Mouse (Mus musculus) heart, embryonic 14.5 days (tissue): ENCODE measurements around the gene Ush2a. TPM values are rescaled to one million over a fixed set of nuclear protein-coding genes. Genes with fewer than 3 reads are reported as not detected.

Experiments
- ATAC-seq: fragments of 200-750 bp; cut with Nextera tagmentation; 2 replicates; pipeline ENCODE4 v1.8.0; 2017; ENCODE audit warnings: low read depth, moderate TSS enrichment; ENCODE audit not compliant: insufficient number of reproducible peaks, insufficient read depth, low FRiP score
- H3K27ac ChIP-seq, 2 experiments: fragments of 200-500 bp in 1 of 2; fragments of 300-500 bp in 1 of 2; sonication (generic) in 1 of 2; replicated peaks in 1 of 2; 2 replicates each; pipeline ENCODE4 v1.5.1; 2012 to 2014; ENCODE audit warnings: low read depth in 2 of 2, low read length in 2 of 2, control low read depth in 1 of 2, mild to moderate bottlenecking in 1 of 2, mixed read lengths in 1 of 2; ENCODE audit not compliant: control insufficient read depth in 1 of 2, insufficient read depth in 1 of 2
- H3K27me3 ChIP-seq: fragments of 300-500 bp; sonication (generic); 2 replicates; pipeline ENCODE4 v1.6.1; 2014; ENCODE audit warnings: mild to moderate bottlenecking, low read length, control low read depth; ENCODE audit not compliant: control insufficient read depth, insufficient read depth
- H3K36me3 ChIP-seq: fragments of 300-500 bp; sonication (generic); 2 replicates; pipeline ENCODE4 v1.6.1; 2014; ENCODE audit warnings: mild to moderate bottlenecking, control low read depth, low read length, mixed read lengths; ENCODE audit not compliant: control insufficient read depth, insufficient read depth
- H3K4me1 ChIP-seq, 2 experiments: fragments of 200-500 bp in 1 of 2; fragments of 300-500 bp in 1 of 2; sonication (generic) in 1 of 2; 2 replicates each; pipeline ENCODE4 v1.6.1; 2012 to 2014; ENCODE audit warnings: low read length in 2 of 2, control low read depth in 1 of 2, mixed read lengths in 1 of 2; ENCODE audit not compliant: control insufficient read depth in 2 of 2, insufficient read depth in 2 of 2
- H3K4me2 ChIP-seq: fragments of 300-500 bp; sonication (generic); 2 replicates; pipeline ENCODE4 v1.6.1; 2014; ENCODE audit warnings: mild to moderate bottlenecking, low read length
- H3K4me3 ChIP-seq, 2 experiments: fragments of 200-500 bp in 1 of 2; fragments of 300-500 bp in 1 of 2; sonication (generic) in 1 of 2; 2 replicates each; pipeline ENCODE4 v1.5.1; 2012 to 2014; ENCODE audit warnings: low read length in 2 of 2, mild to moderate bottlenecking in 2 of 2, control low read depth in 1 of 2, low read depth in 1 of 2, moderate library complexity in 1 of 2; ENCODE audit not compliant: control insufficient read depth in 1 of 2, insufficient read depth in 1 of 2
- H3K9ac ChIP-seq: fragments of 300-500 bp; sonication (generic); 2 replicates; pipeline ENCODE4 v1.6.1; 2014; ENCODE audit warnings: mild to moderate bottlenecking, low read length
- H3K9me3 ChIP-seq: fragments of 300-500 bp; sonication (generic); 2 replicates; pipeline ENCODE4 v1.6.1; 2016; ENCODE audit warnings: low read length, control low read depth; ENCODE audit not compliant: control insufficient read depth
- WGBS: fragments of 180-500 bp; shearing (Covaris S2); extraction: QIAGEN DNeasy Blood & Tissue Kit; methylation state at CpG from one replicate; pipeline ENCODE4 v1.1.7; 2014; 5-methylcytosine and 5-hydroxymethylcytosine counted together
- polyA plus RNA-seq: library from polyadenylated mRNA; unstranded; fragments of >200 nt; fragmentation: Nextera tagmentation; extraction: Ambion mirVana; gene quantifications from 2 replicates; pipeline ENCODE4 v1.2.1, GENCODE M21; 2014

The Ush2a gene
- polyA plus RNA-seq, 1 experiment from 2014 or later: 0.08 TPM

- WGBS: 76% methylated on average over 6 of the region's 6 CpGs
- no peak for ATAC-seq
- no peak overlapping the region for H3K27ac ChIP-seq
Observed at GRCm38 (mm10) chr1:188260259-188261107, 1.3 kb upstream of the Ush2a start.

GRCm38 (mm10) chr1:188267127-188267722 is 5.4 kb downstream of the Ush2a start:
- Histone ChIP-seq H3K36me3 (no peaks in the 10 kb centered on the region), H3K4me2 (peak overlapping the region; percentile 37; the same call in 1 of the 2 replicates), H3K9me3 (no peaks in the 10 kb centered on the region), H3K27ac (no peak overlapping the region), H3K9ac (no peak overlapping the region), H3K4me1 (peaks cover 0 to 10% of the 10 kb centered on the region in 2 experiments; a peak in 1 of 4 replicates), H3K27me3 (no peaks in the 10 kb centered on the region), H3K4me3 (no peak overlapping the region)
- no peak for ATAC-seq
- 29% methylated on average over 11 of the region's 11 CpGs for WGBS

More at GRCm38 (mm10) chr1:188260259-188261107, 1.3 kb upstream of the Ush2a start:
- Histone ChIP-seq H3K9me3 (no peaks in the 10 kb centered on the region), H3K36me3 (no peaks in the 10 kb centered on the region), H3K4me3 (no peak overlapping the region), H3K27me3 (no peaks in the 10 kb centered on the region), H3K4me2 (no peak overlapping the region), H3K9ac (no peak overlapping the region), H3K4me1 (no peaks in the 10 kb centered on the region)

GRCm38 (mm10) chr1:188269071-188269470 is 7.2 kb downstream of the Ush2a start:
- H3K4me2 ChIP-seq: no peak overlapping the region
- H3K4me3 ChIP-seq: no peak overlapping the region
- peaks cover 0 to 10% of the 10 kb centered on the region in 2 experiments; a peak in 1 of 4 replicates for H3K4me1 ChIP-seq
- no peak overlapping the region for H3K27ac ChIP-seq
- no peaks in the 10 kb centered on the region for H3K36me3 ChIP-seq
- 89% methylated on average over 6 of the region's 6 CpGs for whole genome bisulfite sequencing
- H3K9me3 ChIP-seq: no peaks in the 10 kb centered on the region
- no peak overlapping the region for H3K9ac ChIP-seq
- ATAC-seq: no peak
- H3K27me3 ChIP-seq: no peaks in the 10 kb centered on the region

GRCm38 (mm10) chr1:188313303-188313702 is 51.5 kb downstream of the Ush2a start:
- Histone ChIP-seq H3K9me3 (0 out of 2 replicates have a peak, but pooled peaks cover 3% of the 10 kb centered on the region), H3K36me3 (no peaks in the 10 kb centered on the region), H3K4me3 (no peak overlapping the region), H3K9ac (no peak overlapping the region), H3K27me3 (no peaks in the 10 kb centered on the region), H3K4me2 (no peak overlapping the region), H3K4me1 (no peaks in the 10 kb centered on the region), H3K27ac (no peak overlapping the region)
- no peak for ATAC-seq
- WGBS: 87% methylated on average over 7 of the region's 7 CpGs

GRCm38 (mm10) chr1:188316574-188316973 is 54.8 kb downstream of the Ush2a start:
- no peak for ATAC-seq
- Histone ChIP-seq H3K36me3 (no peaks in the 10 kb centered on the region), H3K9me3 (0 out of 2 replicates have a peak, but pooled peaks cover 2% of the 10 kb centered on the region), H3K27me3 (no peaks in the 10 kb centered on the region), H3K27ac (no peak overlapping the region), H3K4me2 (no peak overlapping the region), H3K4me1 (no peaks in the 10 kb centered on the region), H3K4me3 (no peak overlapping the region), H3K9ac (no peak overlapping the region)
- 86% methylated on average over 5 of the region's 5 CpGs for WGBS

GRCm38 (mm10) chr1:188320204-188320603 is 58.4 kb downstream of the Ush2a start:
- 79% methylated on average over 4 of the region's 4 CpGs for WGBS
- H3K4me1 ChIP-seq: no peaks in the 10 kb centered on the region

GRCm38 (mm10) chr1:188321534-188321933 is 59.7 kb downstream of the Ush2a start:
- no peaks in the 10 kb centered on the region for H3K4me1 ChIP-seq
- 84% methylated on average over 7 of the region's 7 CpGs for WGBS
- H3K27me3 ChIP-seq: no peaks in the 10 kb centered on the region
- no peak for ATAC-seq
- H3K9me3 ChIP-seq: no peaks in the 10 kb centered on the region
- H3K4me3 ChIP-seq: no peak overlapping the region
- H3K36me3 ChIP-seq: no peaks in the 10 kb centered on the region
- no peak overlapping the region for H3K27ac ChIP-seq
- H3K4me2 ChIP-seq: no peak overlapping the region
- H3K9ac ChIP-seq: no peak overlapping the region

More at GRCm38 (mm10) chr1:188320204-188320603, 58.4 kb downstream of the Ush2a start:
- no peak overlapping the region for H3K27ac ChIP-seq
- H3K36me3 ChIP-seq: no peaks in the 10 kb centered on the region
- H3K4me3 ChIP-seq: no peak overlapping the region
- H3K9ac ChIP-seq: no peak overlapping the region
- no peak overlapping the region for H3K4me2 ChIP-seq
- no peaks in the 10 kb centered on the region for H3K9me3 ChIP-seq
- H3K27me3 ChIP-seq: no peaks in the 10 kb centered on the region
- ATAC-seq: no peak
